Mouse (Mus musculus) frontal cortex, postnatal 36 days (tissue): ENCODE data around the gene Gpr171.
"Not testable (repeated sequence)": the region's sequence is repeated elsewhere in the genome, so short reads cannot be mapped to it uniquely, and the experiment has no call there.

Experiments
- DNase-seq, 2 experiments: peaks; one replicate each; pipeline ENCODE4 v3.0.0; 2022; ENCODE audit warnings: low spot score in 2 of 2

Gpr171 gene

DNA sequence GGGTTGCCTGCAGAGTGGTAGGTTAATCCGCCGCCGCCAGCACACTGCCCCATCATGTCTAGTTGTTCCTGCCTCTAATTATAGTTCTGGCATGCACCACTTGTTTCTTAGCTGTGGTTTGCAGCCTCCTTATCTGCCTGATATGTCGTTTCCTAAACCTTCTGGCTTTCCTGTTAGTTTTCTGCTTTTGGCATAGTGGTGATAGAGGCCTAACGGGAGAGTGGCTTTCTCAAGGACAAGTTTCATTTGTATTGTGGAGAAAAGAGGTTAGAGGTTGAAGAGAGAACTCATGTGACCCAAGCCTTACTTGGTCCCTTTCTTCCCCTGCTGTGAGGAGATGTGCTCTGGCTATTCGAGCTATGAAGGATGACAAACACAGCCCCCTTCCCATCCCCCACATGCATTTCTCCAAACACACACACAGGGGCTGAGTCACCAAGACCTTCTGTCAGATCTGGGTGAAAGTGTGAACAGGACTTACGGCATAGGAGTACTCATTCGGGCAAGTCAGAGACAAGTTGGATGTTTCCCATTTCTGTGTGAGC is 12.4 kb upstream of the Gpr171 start:
- DNase-seq, result no peak

DNA sequence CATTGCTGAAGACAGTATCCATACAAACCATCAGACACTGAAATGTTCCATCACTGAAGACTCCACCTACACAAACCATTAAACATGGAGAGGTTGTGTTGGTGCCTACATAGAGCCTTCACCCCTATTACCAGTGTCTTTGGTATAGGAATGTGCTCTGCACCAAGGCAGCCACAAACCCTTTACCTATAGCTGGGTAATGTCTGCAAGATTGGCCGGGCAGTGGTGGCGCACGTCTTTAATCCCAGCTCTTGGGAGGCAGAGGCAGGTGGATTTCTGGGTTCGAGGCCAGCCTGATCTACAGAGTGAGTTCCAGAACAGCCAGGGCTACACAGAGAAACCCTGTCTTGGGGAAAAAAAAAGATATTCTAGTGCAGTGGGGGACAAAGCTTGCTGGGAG is 11.7 kb upstream of the Gpr171 start:
- DNase-seq, result not testable (repeated sequence)

DNA sequence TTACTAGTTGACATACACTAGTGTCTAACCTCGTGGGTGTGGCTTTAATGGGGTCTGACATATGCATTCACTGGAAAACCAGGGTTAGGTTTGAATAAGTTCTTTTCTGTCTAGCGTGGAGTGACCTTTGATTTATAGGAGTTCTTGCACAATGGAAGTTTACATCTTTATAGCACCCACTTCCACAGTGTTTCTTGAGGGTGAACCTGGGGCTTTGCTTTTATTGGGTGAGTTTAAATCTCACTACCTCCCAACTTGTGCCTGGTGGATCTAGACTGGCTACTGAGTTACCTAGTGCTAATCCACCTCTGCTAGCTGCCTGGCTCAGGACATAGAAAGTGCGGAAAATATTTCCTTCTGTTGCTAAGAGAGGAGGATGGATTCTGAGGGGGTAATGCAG is 10.3 kb upstream of the Gpr171 start:
- DNase-seq, result no peak

DNA sequence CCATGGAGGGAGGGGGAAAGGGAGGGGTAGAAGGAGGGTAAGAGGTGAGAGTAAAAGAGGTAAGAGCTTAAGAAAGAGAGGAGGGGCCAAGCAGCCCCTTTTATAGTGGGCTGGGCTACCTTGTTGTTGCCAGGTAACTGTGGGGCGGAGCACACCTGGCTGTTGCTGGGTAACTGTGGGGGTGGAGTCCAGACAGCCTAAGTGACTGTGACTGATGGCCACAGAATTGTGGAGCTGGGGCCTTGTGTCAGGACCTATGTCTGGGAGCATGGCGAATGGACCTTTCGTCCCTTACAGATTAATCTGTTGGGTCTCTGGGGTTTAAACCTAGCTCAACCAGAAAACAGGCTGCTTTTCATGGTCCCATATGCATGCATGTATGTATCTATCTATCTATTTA is 8.2 kb upstream of the Gpr171 start:
- not testable (repeated sequence) for DNase-seq

DNA sequence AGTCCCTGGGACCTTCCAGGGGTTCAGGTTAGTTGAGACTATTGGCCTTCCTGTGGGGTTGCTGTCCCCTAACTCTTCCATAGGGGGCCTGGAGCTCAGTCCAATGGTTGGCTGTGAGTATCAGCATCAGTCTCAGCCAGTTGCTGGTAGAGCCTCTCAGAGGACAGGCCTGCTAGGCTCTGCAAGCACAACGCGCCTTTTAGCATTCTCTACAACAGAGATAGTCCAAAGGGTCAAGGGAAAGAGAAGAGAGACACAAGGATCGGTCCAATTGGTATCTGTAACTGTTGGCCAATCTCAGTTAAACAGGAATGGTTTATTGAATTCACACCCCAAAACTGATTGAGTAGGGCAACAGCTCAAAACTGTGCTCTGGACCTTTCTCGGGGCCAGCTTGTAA is 5.8 kb upstream of the Gpr171 start:
- DNase-seq, result no peak

DNA sequence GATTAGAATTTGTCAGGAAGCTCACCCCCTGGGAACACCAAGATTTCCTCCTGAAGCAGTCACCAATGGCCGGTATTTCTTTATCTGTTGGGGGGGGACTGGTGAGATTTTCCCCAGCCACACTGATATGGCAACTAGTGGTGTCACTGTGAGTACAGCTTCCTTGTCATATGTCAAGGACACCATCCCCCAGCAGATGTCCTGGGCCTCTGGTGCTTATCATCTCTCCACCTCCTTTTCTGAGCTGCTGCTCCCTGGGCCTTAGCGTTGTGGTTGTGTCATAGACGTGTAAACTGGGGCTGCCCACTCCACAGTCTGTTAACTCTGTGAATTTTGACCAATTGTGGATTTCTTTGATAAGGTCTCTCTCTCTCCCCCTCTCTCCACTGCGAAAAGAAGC is 2.8 kb upstream of the Gpr171 start:
- DNase-seq, result no peak

DNA sequence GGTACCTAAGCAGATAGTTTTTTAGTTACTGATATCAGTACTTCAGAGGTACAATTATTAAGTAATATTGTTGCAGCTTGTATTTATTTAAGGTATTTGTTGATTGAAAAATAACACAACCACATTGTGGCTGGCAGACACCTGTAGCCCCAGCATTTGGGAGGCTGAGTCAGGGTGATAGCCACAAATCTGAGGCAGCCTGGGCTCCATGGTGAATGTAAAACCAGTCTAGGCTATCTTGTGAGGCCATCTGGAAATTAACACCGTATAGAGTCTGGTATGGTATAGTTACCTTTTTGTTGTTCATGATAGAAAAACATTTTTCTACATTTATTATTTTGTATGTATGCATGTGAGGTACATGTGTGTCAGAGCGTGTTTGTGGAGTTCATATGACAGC is 525 bp upstream of the Gpr171 start:
- no peak for DNase-seq

DNA sequence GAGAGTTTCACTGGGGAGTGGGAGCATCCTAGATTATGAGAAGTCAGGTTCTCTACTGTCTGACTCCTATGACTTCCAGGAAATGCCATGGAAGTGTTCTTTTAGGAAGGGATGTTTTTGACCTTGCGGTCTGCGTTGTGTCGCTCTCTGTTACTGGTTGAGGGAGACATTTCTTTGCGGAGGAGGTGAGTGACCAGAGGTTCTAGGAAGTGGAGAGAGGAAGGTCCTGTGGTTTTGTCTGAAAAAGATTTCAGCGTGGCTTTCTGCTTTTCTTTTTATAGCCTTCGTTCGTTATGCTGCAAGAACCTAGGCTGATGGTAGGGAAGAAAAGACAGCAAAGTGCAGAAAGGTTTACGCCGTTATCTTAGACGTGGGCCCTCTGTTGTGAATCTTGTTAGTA is 3.1 kb downstream of the Gpr171 start:
- no peak for DNase-seq

DNA sequence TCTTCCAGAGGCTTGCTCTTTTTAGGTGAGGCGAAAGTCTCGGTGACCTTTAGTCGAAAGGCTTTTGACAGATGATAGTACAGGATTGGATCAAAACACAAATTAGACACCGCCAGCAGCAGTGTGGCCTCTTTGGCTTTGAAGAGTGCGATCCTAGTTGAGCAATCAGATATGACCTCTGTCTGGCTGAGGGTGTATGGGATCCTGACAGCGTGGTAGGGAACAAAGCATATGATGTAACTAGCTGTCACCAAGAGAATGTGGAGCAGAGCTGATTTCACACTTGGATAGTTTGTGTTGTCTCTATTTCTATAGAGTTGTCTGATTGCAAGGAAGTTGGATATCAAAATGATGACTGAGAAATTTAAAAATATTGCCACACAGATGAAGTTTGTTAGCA is 4.2 kb downstream of the Gpr171 start:
- no peak for DNase-seq

DNA sequence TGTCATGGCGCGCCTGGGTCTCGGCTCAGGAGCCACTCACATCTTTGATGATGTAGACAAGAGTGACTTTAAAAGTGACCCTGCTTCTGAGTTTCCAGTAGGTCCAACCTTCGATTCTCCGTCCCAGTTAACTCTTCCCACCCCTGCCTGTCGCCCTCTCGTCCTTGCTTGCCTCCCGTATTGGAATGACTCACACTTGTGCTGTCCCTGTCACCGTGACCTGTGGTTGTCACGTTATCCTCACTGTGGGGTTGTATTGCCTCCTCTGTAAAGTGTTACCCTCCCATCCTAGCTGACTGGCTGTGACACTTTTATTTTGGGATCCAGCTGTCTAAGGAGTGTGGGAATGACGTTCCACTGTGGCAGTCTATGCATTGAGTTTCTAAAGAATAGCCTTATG is 8.9 kb downstream of the Gpr171 start:
- no peak for DNase-seq

DNA sequence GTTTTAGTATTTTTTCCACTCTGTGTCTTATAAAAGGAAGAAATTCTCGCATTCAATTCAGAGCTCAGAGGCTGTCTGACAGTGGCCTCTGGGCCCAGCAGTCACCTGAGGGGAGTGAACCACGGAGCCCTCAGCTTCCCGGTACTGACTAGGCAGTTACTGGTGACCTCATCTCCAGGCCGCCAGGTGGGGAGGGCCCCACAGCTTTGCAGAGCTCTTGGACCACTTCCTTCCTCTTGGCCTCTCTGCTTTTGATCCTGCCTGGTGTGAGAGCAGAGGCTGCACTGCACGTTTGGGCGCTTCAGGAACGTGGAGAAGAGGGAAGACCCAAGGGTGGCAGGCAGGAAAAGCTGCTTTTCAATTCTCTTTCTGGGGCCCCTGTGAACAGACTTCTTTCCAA is 20.7 kb downstream of the Gpr171 start:
- DNase-seq, result no peak

DNA sequence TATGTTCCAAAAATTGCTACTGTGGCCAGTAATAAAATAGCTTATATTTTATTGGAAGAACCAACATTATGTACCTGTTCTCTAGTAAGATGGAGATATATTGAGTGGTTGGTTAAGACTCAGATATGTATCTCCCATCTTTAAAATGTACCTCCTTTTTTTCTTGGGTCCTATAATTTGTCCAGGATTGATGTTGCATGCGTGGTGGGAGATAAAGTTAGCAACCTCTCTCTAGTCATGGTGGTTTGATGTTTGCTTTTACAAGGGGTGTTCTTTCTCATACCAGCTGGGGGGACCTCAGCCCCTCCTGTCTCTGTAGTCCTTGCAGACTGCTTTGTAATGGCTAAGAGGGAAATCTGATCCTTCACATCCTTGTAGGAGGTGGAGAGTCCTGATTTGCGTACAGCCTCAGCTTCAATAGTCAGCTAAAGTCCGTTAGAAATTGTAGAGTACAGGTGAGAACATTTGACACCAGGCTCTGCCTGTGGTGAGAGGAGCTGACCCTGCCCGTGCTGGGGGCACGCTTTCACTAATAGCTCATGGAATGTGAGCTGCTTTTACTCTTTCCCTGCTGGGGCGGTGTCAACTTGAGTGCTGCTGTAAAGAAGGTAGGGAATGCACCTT is 21.2 kb downstream of the Gpr171 start:
- no peak for DNase-seq

DNA sequence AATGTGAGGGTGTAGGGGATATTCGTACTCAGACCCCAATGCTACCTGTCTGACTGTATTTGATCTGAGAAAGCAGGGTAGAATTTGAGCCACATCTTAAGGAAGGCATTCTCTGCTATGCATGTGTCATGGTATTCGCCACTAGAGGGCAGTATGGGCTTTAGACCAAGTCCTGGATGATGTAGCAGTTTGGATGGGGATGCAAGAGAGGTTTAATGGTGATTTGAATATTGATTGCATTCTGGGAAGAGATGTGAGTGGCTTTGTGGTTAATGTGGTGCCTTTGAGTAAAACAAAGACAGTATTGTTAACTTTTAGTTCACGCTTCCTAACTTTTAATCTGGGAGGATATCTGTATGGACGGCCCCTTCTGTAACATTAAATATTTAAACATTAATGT is 22.3 kb downstream of the Gpr171 start:
- DNase-seq, result peak in 1 of 2 experiments; percentile 51

DNA sequence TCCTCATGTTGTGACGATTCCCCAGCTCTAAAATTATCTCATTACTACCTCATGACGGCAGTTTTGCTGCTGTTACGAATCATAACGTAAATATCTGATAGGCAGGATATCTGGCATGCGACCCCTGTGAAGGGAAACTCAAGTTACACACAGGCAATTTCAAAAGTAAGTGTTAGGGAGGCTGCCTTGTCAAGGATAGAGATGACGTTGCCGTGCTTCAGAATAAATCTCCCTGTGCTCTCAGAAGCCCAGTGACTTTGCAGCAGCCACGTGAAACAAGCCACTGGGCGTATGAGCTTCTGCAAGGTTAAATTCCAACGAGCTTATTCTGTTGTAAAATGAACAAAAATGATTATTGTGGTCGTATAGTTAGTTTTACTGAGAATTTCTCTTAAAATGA is 23.0 kb downstream of the Gpr171 start:
- DNase-seq, result no peak

DNA sequence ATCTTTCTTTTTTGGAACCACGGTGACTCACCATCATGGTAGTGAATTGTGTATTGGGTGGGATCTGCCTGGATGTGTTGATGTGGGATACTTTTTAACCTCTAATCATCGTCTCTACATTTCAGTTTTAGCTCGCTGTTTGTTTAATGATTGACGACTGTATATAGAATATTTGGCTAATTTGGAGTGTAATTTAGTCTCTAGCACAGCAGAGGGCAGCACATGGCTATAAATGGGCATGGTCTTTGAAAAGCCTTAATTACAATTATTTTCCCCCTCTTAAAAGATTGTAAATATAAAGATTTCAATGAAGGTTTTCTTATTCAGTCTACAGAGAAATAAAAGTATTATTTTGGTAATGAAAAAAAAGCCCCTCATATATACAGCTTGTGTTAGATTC is 24.3 kb downstream of the Gpr171 start:
- no peak for DNase-seq

DNA sequence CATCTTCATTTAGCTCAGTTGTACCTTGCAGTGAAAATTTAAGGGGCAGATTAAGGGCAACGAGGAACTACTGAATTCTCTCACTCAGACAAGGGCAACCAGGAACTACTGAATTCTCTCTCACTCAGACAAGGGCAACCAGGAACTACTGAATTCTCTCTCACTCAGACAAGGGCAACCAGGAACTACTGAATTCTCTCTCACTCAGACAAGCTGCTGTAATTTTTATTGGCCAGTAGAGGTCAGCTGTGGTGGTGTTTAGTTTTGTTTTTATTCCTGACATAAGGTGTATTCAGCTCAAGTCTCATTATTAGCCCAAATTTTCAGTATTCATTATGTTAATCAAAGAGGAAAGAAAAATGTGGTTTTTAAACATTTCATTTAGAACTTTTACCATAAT is 32.5 kb downstream of the Gpr171 start:
- not testable (repeated sequence) for DNase-seq

DNA sequence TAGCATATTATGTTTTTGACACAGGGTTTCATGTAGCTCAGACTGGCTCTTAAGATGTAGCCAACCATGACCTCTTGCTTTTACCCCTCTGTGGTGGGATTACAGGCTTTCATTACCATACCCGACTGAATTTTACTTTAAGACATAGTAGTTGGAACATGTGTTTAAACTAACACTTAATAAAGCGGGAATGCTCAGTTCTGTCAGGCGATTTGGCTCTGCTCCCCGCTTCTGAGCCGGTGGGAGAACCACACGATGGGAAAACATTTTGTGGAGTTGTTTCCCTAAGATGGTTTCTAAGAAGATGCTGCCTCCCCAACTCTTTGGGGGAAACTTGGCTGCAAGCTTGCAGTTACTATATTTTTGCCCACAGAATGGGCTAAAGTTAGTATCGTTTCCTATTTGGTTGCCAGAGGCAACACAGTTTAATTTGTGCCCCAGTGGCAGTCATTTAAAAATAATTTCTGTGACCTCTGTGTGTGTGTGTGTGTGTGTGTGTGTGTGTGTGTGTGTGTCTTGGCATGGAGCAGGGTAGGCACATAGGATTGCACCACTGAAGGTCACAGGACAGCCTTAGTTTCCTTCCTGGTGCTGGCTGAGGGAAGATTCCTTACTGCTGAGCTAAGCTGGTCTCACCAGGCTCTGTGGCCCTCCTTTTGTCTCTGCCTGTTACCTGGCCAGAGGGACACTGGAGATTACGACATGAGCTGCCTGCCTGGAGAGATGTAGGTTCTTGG is 34.9 kb downstream of the Gpr171 start:
- peak in 1 of 2 experiments; percentile 26 for DNase-seq

DNA sequence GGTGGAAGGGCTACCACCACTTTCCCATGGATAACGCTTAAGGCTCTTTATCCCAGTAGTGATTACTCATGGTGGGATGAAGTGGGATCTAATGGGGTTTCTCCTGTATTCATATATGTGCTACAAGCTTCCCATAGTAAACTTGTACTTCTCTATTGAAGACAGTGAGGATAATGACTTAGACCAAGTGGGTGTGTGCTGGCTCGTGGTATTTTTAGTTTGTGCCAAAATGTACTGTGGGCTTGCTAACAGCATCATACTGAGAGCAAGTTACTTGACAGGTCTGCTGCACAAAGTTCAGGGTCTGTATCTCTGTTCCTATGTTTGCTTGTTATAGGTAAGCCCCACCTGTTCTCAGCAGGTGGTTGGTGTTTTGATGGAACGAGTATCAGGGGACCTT is 35.7 kb downstream of the Gpr171 start:
- DNase-seq, result no peak

DNA sequence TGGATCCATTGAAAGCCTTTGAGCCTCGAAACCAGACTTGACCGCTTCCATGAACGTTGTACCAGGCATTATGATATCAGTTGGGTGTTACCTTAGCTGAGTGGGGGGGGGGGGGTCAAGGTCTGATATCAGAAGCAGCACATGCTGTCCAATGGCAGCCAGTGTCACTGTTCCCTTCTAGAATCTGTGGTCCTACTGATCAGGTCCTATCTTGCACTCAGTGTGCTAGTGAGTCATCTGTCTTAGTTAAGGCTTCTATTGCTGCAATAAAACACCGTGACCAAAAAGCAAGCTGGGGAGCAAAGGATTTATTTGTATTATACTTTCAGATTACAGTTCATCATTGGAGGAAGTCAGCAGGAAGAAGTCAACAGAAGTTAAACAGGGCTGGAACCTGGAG is 38.2 kb downstream of the Gpr171 start:
- DNase-seq, result no peak

DNA sequence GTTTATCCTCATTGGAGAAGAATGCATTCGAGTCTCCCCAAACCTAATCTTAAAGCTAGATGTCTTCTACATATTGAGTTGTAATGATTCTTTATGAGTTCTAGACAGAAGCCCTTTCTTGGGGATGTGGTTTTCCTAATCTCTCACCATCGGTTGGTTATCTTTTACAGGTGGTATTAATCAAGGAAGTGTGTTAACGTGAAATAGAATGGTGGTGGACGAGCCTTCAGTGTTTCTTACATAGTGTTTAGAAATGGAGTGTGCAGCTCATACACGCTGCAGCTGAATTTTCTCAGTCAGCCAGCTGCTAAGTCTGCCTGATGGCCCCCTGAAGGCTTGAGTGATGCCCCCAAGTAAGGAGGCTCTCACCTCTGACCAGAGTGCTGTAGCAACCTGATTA is 39.5 kb downstream of the Gpr171 start:
- no peak for DNase-seq

DNA sequence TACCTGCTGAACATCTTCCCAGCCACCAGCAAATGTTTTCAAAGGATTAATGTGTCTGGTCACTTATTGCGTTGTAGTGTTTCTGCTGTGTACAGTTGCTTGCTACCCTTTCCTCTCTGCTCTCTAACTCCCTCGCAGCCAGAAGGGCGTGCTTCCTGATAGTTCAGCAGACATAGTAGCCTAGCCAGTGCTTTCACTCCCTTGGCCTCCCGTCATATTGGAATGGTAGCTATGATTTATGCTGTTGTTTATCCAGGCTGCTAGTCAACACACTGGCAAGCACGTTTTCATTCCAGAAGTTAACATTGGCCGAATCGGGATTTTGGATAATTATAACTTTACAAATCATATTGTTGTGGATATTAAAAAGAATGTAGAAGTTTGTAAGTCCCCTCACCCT is 41.5 kb downstream of the Gpr171 start:
- no peak for DNase-seq

DNA sequence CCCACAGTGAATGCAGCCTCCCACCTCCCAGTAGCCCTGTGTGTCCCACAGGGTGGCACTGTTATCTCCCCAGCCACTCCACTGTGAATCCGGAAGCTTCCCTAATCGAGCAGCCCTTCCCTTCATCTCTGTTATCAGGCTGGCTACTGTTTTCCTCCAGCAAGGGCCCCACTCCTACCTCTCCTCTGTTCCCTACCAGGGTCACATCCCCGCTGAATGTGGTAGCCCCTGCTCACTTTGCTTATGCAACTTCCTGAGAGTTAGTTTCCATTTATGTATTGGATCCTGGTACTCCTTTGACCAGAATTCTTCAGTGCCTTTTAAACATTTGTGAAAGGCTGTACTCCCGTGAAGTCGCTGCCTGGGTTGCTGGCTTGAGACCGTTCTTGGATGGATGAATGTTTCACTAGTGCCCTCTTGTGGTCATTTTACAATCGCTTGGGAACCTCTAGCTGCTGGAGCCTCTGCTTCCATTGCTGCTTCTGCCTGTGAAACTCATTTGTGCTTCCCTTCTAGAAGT is 42.5 kb downstream of the Gpr171 start:
- DNase-seq, result peak; percentile 51 to 84

DNA sequence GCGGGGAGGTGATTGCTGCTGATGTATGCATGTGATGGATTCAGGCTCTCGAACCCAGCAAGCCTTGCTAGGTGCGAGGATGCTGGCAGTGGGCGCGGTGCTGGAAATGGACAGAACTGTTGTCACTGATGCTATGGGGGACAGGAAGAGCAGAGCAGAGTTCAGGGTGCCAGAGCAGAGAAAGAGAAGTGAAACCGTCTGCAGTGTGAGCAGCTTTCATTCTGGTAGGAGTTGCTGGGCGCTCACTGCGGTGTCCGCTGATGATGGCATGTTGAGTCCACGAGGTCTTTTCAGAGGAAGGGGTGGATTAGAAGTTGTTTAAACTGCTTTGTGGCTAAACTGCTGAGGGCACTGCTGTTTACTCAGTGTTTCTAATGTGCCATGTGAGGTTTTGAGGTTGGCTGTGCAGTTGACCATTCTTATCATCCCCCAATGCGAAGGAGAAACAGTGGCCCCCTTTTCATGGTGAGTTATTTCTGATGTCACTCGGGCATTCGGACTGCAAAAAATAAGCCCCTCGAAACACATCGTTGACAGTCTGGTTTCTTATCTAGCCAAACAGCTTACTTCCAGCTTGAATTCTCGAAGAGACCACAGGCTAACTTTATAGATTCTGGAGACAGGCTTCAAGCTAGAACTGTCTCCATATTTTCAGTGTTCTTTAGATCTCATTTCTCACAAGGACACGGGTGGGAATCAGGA is 46.6 kb downstream of the Gpr171 start:
- DNase-seq, result no peak
